ENCODE assay signal across 13 mouse cellular contexts in the genomic region with DNA sequence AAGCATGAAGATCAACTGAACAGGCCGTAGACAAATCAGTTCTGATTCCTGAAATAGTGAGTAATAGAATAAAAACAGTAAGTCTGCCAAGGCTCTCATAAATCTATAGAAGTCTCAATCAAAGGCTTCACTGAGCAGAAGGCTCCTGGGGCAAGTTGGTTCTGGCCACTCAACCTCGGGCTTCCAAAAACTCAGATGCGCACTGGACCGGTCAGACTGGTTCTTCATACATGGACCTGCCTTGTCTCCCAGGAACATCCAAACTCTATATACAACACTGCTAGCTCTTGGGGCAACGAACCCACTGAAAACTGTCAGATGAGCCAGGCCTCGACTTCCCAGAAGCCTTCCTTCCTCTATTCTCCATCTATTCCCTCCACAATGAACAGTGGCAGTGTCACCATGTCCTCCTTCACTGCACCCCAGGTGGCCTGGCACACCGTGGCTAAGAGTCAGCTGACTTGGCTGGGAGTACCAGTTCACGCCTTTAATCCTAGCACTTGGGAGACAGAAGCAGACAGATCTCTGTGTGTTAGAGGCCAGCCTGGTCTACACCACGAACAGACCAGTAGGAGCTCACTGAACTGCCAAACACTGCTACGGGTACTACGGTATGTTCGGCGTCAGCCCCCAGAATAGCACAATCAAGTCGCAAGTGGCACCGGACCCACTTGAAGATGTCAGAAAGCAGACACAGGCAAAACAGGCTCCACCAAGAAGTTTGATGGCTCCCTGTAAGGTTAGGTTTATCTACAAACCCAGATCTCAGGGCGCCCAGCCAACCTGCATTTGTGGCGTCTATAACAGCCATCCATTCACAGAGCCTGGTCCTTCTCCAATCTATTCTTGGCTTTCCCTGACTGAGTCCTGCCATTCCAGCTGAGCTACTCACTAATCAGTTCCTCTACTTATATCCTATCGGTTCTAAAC. TPM values are rescaled to one million over a fixed set of nuclear protein-coding genes. Genes with fewer than 3 reads are reported as not detected.
DNase-seq lines count a peak whose midpoint lies in the region; ATAC-seq and TF ChIP-seq lines count a peak whose summit lies in the region.
"Had no signal": no experiment of that assay in that cellular context is flagged by ENCODE, and none has a peak within 500 bp of the region (broad histone marks: within the 10 kb centered on the region; RNA-seq: fewer than 3 reads in every experiment).

No protein-coding gene starts in this region.

- H3K4me2 ChIP-seq in embryonic facial prominence, embryonic 15.5 days (replicated peaks), result no peak overlapping the region
- H3K4me2 ChIP-seq in midbrain, embryonic 13.5 days (replicated peaks), result no peak overlapping the region
- H3K4me2 ChIP-seq: embryonic facial prominence, embryonic 12.5 days; lung, embryonic 15.5 days had no signal

- DNase-seq in embryonic facial prominence, embryonic 10.5 days (ENCODE audit: low spot score), result no peak
- peak; percentile 25 for DNase-seq in left cerebral cortex, postnatal 4 days
- DNase-seq in left cerebral cortex, adult 8-10 months (ENCODE audit: low spot score in 2 of 2), result no peak
- peak; percentile 46 to 61 for DNase-seq in cerebellum, adult 2 months
- DNase-seq in gonadal fat pad, adult 2 months (ENCODE audit: low read depth), result peak; percentile 93
- no peak for DNase-seq in right cerebral cortex, postnatal 25 days
- DNase-seq: forebrain, postnatal 0 days; spleen, adult 18-20 months had no signal

- no peak for ATAC-seq in embryonic facial prominence, embryonic 15.5 days (ENCODE audit: insufficient number of reproducible peaks, low FRiP score, low TSS enrichment, low read depth)
- ATAC-seq in midbrain, embryonic 13.5 days, result no peak
- ATAC-seq: forebrain, postnatal 0 days; intestine, embryonic 16.5 days had no signal

- H3K27me3 ChIP-seq in embryonic facial prominence, embryonic 15.5 days, result no peaks in the 10 kb centered on the region
- H3K27me3 ChIP-seq in embryonic facial prominence, embryonic 10.5 days (replicated peaks; ENCODE audit: low read depth, poor library complexity, severe bottlenecking), result no peaks in the 10 kb centered on the region
- no peaks in the 10 kb centered on the region for H3K27me3 ChIP-seq in cerebellum, adult 2 months (ENCODE audit: control insufficient read depth, insufficient read depth, low read length)
- H3K27me3 ChIP-seq in midbrain, embryonic 13.5 days, result no peaks in the 10 kb centered on the region
- H3K27me3 ChIP-seq: embryonic facial prominence, embryonic 12.5 days; lung, embryonic 15.5 days had no signal

- intact Hi-C loops in left cerebral cortex, postnatal 4 days (cut with DNase I), result no loop called here

- no peak for TF ChIP-seq POLR2A in cerebellum, adult 2 months (IDR thresholded peaks at IDR 0.05; ENCODE audit: borderline replicate concordance, insufficient read depth, low read length)

- 80% methylated on average over 18 of the region's 18 CpGs for WGBS in embryonic facial prominence, embryonic 15.5 days
- WGBS in embryonic facial prominence, embryonic 10.5 days, result 91% methylated on average over 18 of the region's 18 CpGs
- WGBS in cerebellum, adult 2 months, result 64% methylated on average over 18 of the region's 18 CpGs
- 96% methylated on average over 18 of the region's 18 CpGs for WGBS in midbrain, embryonic 13.5 days

- no peak overlapping the region for H3K9ac ChIP-seq in embryonic facial prominence, embryonic 15.5 days
- no peak overlapping the region for H3K9ac ChIP-seq in midbrain, embryonic 13.5 days (replicated peaks)
- H3K9ac ChIP-seq: embryonic facial prominence, embryonic 12.5 days; forebrain, postnatal 0 days; lung, embryonic 15.5 days had no signal

- peak overlapping the region; percentile 48; the same call in 1 of the 2 replicates for H3K27ac ChIP-seq in embryonic facial prominence, embryonic 15.5 days (replicated peaks)
- H3K27ac ChIP-seq in embryonic facial prominence, embryonic 10.5 days (replicated peaks), result no peak overlapping the region
- no peak overlapping the region for H3K27ac ChIP-seq in cerebellum, adult 2 months (ENCODE audit: insufficient read depth, low read length)
- H3K27ac ChIP-seq in midbrain, embryonic 13.5 days, result no peak overlapping the region
- H3K27ac ChIP-seq: embryonic facial prominence, embryonic 12.5 days; lung, embryonic 15.5 days had no signal

- no peak for TF ChIP-seq CTCF in cerebellum, adult 2 months (IDR thresholded peaks at IDR 0.05; ENCODE audit: borderline replicate concordance, insufficient read depth, low read depth, low read length)

- no peaks in the 10 kb centered on the region for H3K36me3 ChIP-seq in embryonic facial prominence, embryonic 15.5 days
- no peaks in the 10 kb centered on the region for H3K36me3 ChIP-seq in embryonic facial prominence, embryonic 10.5 days (replicated peaks)
- peaks cover 13% of the 10 kb centered on the region; the same call in 1 of the 2 replicates for H3K36me3 ChIP-seq in midbrain, embryonic 13.5 days
- H3K36me3 ChIP-seq: embryonic facial prominence, embryonic 12.5 days; lung, embryonic 15.5 days had no signal

- H3K4me1 ChIP-seq in embryonic facial prominence, embryonic 15.5 days, result peaks cover 3% of the 10 kb centered on the region; the same call in 1 of the 2 replicates
- H3K4me1 ChIP-seq in embryonic facial prominence, embryonic 10.5 days, result peaks cover 6% of the 10 kb centered on the region; the same call in 1 of the 2 replicates
- H3K4me1 ChIP-seq in cerebellum, adult 2 months (ENCODE audit: control insufficient read depth, insufficient read depth, low read length), result peaks cover 7% of the 10 kb centered on the region; the same call in 1 of the 2 replicates
- no peaks in the 10 kb centered on the region for H3K4me1 ChIP-seq in midbrain, embryonic 13.5 days (replicated peaks)
- H3K4me1 ChIP-seq: embryonic facial prominence, embryonic 12.5 days had no signal

- no peak overlapping the region for H3K4me3 ChIP-seq in embryonic facial prominence, embryonic 15.5 days (replicated peaks)
- H3K4me3 ChIP-seq in embryonic facial prominence, embryonic 10.5 days, result no peak overlapping the region
- H3K4me3 ChIP-seq in cerebellum, adult 2 months (replicated peaks; ENCODE audit: insufficient read depth, low read depth, low read length), result no peak overlapping the region
- H3K4me3 ChIP-seq in midbrain, embryonic 13.5 days (replicated peaks), result no peak overlapping the region
- H3K4me3 ChIP-seq: embryonic facial prominence, embryonic 12.5 days; lung, embryonic 15.5 days had no signal

- no peaks in the 10 kb centered on the region for H3K9me3 ChIP-seq in embryonic facial prominence, embryonic 15.5 days (replicated peaks)
- H3K9me3 ChIP-seq in embryonic facial prominence, embryonic 10.5 days, result no peaks in the 10 kb centered on the region
- no peaks in the 10 kb centered on the region for H3K9me3 ChIP-seq in midbrain, embryonic 13.5 days
- H3K9me3 ChIP-seq: embryonic facial prominence, embryonic 12.5 days; lung, embryonic 15.5 days had no signal

RNA-seq across cellular contexts. Expression of a gene that starts 34.4 kb away (rescaled TPM):
- 38.9 and 40.0 TPM in 2 replicates for polyA plus RNA-seq in embryonic facial prominence, embryonic 15.5 days (2015; fragmentation: Nextera tagmentation; extraction: Ambion mirVana)
- polyA plus RNA-seq in embryonic facial prominence, embryonic 10.5 days (2016; fragmentation: Nextera tagmentation; extraction: Ambion mirVana), result 72.6 and 76.2 TPM in 2 replicates
- total RNA-seq in left cerebral cortex, postnatal 4 days (2021), result 10 to 100 TPM; 50.7 to 60.8 TPM
- total RNA-seq in left cerebral cortex, adult 8-10 months (2022), result 10 to 100 TPM; 26.6 to 32.0 (median 28.6) TPM
- 33.0 and 36.9 TPM in 2 replicates for polyA plus RNA-seq in cerebellum, adult 2 months (2012; rRNA removed)
- 17.2 and 19.3 TPM in 2 replicates for polyA plus RNA-seq in gonadal fat pad, adult 2 months (2012; rRNA removed)
- polyA plus RNA-seq in midbrain, embryonic 13.5 days (2015; fragmentation: Nextera tagmentation; extraction: Ambion mirVana), result 53.7 and 58.5 TPM in 2 replicates

RNA-seq across cellular contexts. Expression of a gene that starts 37.2 kb away (rescaled TPM):
- 11.9 and 12.4 TPM in 2 replicates for polyA plus RNA-seq in embryonic facial prominence, embryonic 15.5 days (2015; fragmentation: Nextera tagmentation; extraction: Ambion mirVana)
- polyA plus RNA-seq in embryonic facial prominence, embryonic 10.5 days (2016; fragmentation: Nextera tagmentation; extraction: Ambion mirVana), result 7.1 and 7.6 TPM in 2 replicates
- total RNA-seq in left cerebral cortex, postnatal 4 days (2021), result 100 to 1,000 TPM; 112 to 115 TPM
- total RNA-seq in left cerebral cortex, adult 8-10 months (2022), result 100 to 1,000 TPM in 3 of 4 experiments, 10 to 100 TPM in 1; 97.5 to 104 (median 102) TPM
- 67.3 and 72.1 TPM in 2 replicates for polyA plus RNA-seq in cerebellum, adult 2 months (2012; rRNA removed)
- 26.6 and 33.0 TPM in 2 replicates for polyA plus RNA-seq in gonadal fat pad, adult 2 months (2012; rRNA removed)
- polyA plus RNA-seq in midbrain, embryonic 13.5 days (2015; fragmentation: Nextera tagmentation; extraction: Ambion mirVana), result 21.0 and 21.8 TPM in 2 replicates

Comparison
In these comparisons a context has a peak if more than half of its experiments do, and no peak if none do; other contexts are left out.
1. DNase-seq: peak in left cerebral cortex, postnatal 4 days (single experiment), cerebellum, adult 2 months (2 of 2) and gonadal fat pad, adult 2 months (single experiment); none in embryonic facial prominence, embryonic 10.5 days (single experiment), left cerebral cortex, adult 8-10 months (0 of 2) and right cerebral cortex, postnatal 25 days (single experiment).